Mouse (Mus musculus) lung, adult 2 months (tissue): ENCODE measurements at regions not wholly inside any gene's neighbourhood (a gene's known extent, or its start where the extent isn't known, plus 50 kb on each side); places are given as distances from the start of the nearest gene placed in this dataset.
A peak's percentile ranks its signal among the peaks of the same experiment; 100 is the strongest.

Experiments
- CTCF ChIP-seq: fragments of 200-500 bp; IDR thresholded peaks from 2 replicates; pipeline ENCODE4 v1.5.1; 2011; ENCODE audit warnings: mild to moderate bottlenecking, low read length, control low read depth; ENCODE audit not compliant: insufficient read depth
- POLR2A ChIP-seq: fragments of 200-500 bp; IDR thresholded peaks from 2 replicates; pipeline ENCODE4 v1.6.1; 2011; ENCODE audit warnings: low read depth, mild to moderate bottlenecking, control low read depth, low read length, borderline replicate concordance; ENCODE audit errors: extremely low read depth

- TF ChIP-seq CTCF = peak; percentile 64
- no peak for TF ChIP-seq POLR2A
Observed at GRCm38 (mm10) chr10:111099812-111100464, 64.6 kb upstream of the Osbpl8 start.
